Mouse (Mus musculus) c-Kit-positive CD71-positive TER-119-positive erythroid progenitor cells, embryonic 14.5 days (primary cell): ENCODE data around the gene Gfer.
"Not testable (repeated sequence)": the region's sequence is repeated elsewhere in the genome, so short reads cannot be mapped to it uniquely, and the experiment has no call there.

Experiments used
- DNase-seq: peaks from one replicate; pipeline ENCODE4 v3.0.0-alpha.2; 2013; ENCODE audit warnings: low spot score

The Gfer gene

DNA sequence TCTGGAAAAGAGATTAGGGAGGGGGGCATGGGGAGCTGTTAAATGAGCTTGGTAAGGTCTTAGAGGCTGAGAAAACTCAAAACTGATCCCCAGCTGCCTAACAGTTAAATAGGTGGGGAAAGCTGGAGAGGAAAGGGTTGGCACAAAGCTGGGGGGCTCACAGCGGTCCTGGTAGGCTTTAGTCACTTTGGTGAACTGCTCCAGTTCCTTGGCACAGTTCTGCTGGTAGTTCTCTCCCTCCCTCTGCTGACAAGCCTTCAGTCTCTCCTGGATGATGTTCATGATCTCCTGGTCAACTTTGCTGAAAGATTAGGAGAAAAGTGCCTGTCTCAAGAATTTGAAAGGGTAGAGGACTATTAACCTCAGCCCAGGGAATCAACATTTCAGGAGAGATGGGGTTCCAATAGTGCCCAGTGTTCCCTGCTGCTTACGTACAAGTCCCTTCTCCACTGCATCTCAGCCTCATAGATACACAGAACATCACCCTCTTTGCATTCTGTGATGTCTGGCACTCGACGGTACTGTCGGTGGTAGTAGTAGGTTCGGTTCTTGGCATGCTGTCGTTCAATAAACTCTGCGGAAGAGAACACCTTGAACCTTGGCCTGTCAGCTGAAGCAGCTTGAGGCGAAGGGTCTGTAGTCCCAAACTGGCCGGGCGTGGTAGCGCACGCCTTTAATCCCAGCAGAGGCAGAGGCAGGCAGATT is 26.4 kb upstream of the Gfer start:
- DNase-seq, result peak; percentile 37

DNA sequence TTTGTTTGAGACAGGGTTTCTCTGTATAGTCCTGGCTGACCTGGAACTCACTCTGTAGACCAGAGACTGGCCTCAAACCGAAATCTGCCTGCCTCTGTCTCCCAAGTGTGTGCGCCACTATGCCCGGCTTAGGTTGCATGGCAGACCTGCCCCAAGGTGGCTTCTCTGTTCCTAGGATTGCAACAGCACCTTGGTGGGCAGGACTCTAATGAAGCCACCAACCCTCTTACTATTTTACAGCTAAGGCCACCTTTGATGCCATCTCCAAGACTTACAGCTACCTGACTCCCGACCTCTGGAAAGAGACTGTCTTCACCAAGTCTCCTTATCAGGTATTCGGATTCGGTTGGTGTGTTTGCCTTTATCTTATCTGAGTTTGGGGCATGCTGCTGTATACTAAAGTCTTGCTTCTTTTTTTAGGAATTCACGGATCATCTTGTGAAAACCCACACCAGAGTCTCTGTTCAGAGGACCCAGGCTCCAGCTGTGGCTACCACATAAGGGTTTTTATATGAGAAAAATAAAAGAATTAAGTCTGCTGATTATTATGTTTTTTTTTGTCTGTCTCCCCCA is 25.5 kb upstream of the Gfer start:
- DNase-seq, result not testable (repeated sequence)

DNA sequence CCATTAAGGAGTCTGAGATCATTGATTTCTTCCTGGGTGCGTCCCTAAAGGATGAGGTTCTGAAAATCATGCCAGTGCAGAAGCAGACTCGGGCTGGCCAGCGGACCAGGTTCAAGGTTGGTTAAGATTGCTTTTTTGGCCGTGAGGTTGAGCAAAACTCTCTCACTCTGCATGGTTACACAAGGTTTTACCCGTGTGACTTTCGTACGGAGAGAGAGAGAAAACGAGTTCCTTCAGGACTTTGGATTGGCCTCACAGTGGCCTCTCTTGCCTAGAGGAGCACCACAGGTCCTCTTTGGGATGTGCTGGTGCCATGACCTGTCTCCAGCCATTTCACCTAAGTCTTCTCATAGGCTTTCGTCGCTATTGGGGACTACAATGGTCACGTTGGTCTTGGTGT is 24.7 kb upstream of the Gfer start:
- DNase-seq, result not testable (repeated sequence)

DNA sequence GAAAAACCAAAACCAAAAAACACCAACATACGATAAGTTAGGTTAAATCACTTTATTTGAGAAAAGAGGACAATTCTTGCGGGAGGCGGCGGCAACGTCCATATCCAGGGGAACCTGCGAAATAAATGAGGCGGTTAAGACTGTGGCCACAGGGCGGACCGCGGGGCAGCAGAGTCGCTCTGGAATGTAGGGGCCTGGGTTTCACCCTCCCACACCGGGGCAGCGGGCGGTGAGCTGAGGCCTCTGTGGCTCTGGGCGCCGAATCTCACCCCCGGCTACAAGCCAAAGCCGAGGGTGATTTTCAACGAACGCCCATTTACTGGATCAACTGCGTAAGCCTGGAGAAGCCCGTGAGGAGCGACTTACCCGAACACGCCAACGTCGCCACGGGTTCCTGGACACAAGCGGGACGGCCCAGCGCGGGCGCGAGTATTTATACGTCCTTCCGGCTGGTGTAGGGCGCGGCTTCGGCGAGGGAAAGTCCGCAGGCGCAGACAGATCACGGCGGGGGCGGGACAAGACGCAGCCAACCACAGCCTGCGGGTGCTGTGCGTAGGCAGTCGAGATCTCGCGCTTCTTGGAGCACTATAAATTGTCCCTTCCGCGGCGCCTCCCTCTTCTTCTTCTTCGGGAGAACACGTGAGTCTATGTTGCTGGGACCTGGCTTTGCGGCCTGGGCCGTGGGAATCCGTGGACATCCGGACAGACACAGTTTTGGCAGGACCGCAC is 23.7 kb upstream of the Gfer start:
- peak; percentile 97 for DNase-seq

DNA sequence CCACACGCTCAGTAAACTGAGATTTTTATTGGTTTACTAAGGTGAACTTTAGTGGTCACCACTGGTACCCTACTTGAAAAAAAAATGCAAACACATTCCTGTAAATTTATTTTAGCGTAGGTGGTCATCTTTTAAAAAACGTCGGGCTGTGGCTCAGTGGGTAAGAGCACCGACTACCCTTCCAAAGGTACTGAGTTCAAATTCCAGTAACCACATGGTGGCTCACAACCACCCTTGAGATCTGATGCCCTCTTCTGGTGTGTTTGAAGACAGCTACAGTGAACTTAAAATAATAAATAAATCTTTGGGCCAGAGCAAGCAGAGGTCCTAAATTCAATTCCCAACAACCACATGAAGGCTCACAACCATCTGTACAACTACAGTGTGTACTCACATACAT is 23.0 kb upstream of the Gfer start:
- DNase-seq, result not testable (repeated sequence)

DNA sequence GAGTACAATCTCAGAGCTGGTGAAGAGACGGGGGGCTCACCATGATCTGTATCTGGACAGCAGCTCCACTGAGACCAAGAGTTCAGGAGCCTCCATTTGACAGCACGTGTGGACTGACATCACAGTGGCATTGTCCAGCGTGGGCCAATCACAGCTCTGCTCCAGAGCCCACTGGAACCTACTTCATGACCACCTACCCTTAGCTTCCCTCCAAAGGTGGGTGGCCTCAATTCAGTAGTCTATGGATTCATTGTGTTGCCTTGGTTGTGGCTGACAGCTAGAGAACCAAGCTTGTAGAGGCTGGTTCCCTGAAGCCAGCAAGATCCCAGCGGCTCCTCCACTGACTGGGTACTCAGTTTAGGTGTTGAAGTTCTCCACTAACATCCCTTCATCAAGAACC is 22.0 kb upstream of the Gfer start, which contains the start of the genes Rnf151 and Rps2:
Gene Rnf151, minus strand, starts transcription at position 121 of the 400 bp plus-strand sequence.
Gene Rps2, plus strand, starts transcription at position 174 of the 400 bp plus-strand sequence.
- no peak for DNase-seq

DNA sequence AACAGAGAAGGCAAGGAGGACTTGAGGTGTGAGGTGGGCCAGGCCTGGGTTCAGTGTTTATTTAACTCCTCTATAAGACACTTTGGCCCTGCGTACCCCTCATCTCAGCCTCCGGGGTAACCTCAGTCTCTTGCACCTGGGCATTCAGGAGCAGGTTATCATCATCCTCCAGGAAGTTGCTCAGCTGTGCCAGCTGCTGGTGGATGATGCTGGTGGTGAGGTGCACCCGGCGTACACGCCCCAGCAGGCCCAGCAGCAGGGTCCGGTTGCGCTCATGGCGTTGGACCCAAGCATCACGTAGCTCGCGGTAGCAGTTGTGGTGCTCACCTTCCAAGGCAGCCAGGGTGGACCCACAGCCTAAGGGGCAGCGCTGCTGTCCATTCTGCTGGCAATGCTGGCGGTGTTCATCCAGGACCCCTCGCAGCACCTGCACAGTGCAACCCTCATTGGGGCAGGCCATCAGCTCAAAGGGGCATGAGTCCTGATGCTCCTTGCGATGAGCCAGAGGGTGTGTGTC is 20.3 kb upstream of the Gfer start:
- no peak for DNase-seq

DNA sequence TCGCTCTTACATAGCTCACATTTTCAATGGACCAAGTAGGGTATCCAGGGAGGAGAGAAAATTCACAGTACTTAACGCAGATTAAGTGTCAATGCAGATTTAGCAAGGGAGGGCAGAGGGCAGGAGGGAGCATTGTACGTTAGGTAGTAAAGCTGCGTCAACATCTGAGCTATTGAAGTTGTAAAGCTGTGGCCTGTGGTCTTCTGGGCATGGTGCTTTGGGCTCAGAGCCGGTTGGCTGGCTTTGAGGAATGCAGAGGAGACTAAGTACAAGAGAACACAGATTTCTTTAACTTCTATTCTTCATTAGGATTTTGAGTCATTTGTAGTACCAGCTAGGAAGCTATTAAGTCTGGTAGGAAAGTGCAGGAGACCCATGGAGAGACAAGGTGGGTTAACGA is 19.6 kb upstream of the Gfer start:
- DNase-seq, result no peak

DNA sequence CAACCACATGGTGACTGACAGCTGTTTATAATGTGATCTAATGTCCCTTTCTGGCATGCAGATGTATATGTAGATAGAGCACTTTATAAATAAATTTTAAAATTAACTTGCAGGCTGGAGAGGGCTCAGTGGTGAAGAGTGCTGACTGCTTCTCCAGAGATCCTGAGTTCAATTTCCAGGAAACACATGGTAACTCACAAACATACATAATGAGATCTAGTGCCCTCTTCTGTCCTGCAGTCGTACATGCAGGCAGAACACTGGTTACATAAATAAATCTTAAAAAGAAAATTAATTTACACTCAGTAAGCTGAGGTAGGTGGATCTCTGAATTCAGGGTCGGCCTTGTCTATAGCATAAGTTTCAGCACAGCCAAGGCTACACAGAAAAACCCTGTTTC is 12.7 kb upstream of the Gfer start:
- DNase-seq, result peak; percentile 45

DNA sequence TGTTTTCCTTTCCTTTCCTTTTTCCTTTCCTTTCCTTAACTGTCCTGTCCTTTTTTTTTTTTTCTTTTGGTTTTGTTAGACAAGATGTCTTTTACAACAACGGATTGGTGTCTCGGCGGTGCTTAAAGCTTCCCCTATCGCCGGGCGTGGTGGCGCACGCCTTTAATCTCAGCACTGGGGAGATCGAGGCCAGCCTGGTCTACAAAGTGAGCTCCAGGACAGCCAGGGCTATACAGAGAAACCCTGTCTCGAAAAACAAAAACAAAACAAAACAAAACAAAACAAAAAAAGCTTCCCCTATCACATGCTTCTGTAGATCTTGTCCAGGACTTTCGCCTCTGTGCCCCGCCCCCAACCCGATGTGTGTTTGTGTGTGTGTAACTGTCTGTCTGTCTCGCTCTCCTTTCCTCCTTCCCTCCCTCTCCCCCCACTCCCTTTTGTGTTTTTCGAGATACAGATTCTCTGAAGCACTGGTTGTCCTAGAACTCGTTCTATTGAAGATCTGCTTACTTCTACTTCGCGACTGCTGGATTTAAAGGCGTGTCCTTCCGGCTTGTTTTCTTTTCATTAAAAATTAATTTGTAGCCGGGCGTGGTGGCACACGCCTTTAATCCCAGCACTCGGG is 12.0 kb upstream of the Gfer start:
- DNase-seq, result no peak

DNA sequence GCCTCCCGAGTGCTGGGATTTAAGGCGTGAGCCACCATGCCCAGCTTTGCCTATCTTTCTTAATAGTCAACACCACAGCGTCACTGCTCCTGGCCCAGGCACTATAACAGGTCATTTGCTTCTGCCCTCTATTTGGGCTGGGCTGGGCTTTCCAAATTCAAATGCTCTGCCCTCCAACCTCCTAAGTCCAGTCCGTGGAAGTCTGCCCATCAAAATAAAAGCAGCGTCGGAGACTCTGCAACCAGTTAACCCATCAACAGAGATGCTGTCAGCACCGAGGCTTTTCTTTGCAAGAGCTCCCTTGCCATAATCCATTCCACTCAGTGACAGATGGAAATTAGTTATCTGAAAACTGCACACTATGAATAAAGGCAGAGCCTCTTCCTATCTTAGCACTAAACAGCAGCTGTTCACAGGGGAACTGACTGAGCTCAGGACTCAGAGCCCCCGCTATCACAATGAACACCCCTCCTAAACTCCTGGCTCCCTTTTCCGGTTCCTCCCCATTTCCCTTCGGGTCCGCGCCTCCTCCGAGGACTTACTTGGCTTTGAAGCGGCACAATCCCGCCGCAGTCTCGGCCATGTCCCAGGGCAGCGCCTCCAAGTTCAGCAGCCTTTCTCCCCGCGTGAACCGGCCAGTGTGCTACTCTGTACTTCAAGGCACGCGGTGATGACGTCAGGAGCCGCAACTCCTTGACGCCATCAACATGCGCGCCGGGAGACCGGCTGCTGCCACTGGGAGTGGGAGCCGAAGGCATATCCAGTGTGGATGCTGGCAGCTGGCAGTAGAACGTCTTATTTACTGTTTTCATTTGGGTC is 11.2 kb upstream of the Gfer start, which contains the start of gene Tbl3:
Gene Tbl3, minus strand, starts transcription at position 679 of the 819 bp plus-strand sequence.
- peak; percentile 94 for DNase-seq

DNA sequence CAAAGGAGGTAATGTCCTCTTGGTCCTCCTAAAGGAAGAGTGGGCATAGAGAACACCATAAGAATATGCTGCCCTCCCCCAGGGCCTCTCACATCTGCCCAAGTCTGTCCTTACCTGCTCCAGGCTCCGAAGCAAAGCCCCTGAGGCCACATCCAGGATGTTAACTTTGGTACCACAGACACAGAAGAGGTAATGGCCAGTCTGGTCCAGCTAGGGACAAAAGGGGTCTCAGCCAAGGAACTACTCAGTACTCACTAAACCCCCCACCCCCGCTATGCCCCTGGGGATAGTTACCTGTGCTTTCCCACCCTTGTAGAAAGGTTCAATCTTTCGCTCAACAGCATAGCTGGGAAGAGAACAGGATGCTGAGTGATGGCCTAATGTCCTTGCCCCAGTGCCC is 9.9 kb upstream of the Gfer start:
- DNase-seq, result no peak

DNA sequence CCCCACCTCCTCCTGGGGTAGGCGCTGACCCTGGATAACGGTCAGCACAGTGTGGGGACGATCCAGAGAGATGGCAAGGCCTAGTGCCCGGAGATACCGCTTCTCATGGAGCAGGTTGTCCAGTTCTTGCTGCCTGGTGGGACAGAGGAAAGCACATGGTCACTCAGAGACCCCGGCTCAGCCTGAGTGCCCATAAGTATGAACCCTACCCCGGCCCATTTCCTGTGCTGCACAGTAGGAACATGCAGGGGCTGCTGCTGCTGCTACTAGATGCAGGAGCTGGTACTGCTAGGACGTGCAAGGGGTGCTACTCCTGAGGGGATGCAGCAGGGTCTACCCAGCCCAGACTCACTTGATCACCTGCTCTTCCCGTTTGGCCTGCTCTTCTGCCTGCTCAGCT is 5.3 kb upstream of the Gfer start:
- no peak for DNase-seq

DNA sequence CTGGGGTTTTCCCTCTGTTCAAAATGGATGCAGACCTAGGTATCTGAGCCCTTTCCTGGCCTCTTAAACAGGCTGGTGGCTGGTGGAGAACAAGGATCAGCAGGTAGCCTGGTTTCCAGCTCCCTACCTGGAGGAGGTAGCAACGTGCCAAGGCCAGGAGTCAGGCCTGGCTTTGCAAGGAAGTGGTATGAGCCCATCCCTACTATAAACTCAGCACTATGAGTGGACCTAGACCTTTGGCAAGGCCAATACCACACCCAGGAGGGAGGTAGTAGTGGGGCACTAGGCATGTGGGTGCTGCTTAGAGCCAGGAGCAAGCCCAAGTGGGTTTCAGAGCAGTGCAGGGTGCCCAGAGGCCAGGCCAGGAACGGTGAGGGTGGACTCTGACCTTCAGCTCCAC is 3.5 kb upstream of the Gfer start:
- no peak for DNase-seq

DNA sequence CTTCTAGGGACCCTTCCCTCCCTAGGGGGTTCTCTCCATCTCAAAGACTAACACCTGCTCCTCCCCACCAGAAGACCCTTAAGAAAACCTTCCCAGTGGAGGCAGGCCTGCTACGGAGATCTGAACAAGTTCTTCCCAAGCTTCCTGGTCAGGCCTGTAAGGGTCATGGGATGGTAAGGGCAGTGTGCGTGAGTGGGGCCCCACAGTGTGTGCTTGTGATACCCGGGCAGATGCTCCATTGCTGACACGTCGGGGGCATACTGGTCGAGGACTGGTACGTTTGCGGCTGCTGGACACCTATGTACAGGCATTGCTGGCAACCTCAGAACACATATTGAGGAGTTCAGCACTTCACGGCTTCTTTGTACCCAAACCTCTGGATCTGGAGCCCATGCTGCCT is 2.8 kb upstream of the Gfer start:
- no peak for DNase-seq

DNA sequence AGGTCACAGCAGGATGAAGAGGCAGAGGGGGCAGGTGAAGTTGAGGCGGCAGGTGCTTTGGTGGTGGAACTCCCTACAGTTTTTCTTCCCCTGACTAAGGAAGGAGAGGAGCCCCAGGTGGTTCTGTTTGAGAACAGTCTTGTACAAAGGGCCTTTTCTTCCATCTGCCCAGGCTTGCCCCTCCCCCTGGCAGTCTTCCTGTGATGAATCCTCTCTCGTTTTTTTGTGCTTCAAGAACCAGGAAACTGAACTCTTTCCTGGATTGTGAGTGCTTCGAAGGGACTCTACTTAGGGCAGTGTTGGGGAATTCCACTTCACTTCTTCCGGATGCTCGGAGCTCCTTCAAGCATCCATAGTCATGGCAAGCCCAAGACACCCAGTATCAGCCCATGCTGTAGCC is 2.0 kb upstream of the Gfer start:
- DNase-seq, result no peak

DNA sequence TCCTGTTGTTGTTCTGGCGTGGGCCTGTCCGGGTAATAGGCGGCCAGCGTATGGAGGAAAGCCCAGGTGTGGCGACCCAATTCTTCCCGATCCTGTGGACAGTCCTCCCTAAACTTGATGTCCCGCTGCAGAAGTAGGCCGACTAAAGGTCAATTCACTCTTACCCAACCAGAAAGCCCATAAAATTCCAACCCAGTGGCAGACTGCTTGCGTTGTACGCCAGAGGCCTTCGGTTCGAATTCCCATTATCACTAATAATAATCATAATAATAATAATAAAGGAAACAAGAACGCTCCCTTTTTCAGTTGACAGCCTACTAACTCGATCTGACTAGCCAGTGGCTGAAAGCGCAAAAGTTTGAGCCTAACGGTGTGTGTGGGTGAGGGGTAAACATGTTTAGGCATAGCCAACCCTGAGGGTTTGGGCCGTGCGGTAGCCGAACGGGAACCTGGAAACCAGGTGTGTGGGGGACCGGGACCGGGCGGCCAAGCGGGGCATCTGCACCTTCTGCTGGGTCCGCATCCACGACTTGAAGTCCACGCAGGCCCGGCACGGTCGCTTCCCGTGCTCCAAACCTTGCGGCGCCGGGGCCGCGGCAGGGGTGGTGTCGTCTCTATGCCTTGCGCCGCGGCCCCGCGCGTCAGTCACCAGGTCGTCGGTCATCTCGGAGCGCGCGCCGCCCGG is 488 bp downstream of the Gfer start:
- peak; percentile 33 for DNase-seq

DNA sequence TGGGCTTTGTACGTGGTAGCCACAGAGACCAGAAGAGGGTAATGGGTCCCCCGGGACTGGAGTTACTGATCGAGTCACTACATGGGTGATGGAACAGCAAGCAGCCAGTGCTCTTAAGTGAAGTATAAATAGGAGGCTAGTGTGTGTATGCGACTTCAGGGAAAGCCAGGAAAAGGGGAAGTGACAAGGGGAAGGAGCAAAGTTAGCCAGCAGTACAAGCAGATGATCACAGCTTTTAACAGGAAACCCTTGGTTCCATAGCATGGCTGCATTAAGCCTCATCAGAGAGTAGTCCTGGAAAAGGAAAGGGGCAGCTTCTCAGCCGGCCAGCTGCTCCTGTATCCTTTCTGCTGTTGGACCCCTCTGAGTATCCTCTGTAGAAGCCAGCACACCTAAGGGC is 3.6 kb downstream of the Gfer start:
- DNase-seq, result no peak

DNA sequence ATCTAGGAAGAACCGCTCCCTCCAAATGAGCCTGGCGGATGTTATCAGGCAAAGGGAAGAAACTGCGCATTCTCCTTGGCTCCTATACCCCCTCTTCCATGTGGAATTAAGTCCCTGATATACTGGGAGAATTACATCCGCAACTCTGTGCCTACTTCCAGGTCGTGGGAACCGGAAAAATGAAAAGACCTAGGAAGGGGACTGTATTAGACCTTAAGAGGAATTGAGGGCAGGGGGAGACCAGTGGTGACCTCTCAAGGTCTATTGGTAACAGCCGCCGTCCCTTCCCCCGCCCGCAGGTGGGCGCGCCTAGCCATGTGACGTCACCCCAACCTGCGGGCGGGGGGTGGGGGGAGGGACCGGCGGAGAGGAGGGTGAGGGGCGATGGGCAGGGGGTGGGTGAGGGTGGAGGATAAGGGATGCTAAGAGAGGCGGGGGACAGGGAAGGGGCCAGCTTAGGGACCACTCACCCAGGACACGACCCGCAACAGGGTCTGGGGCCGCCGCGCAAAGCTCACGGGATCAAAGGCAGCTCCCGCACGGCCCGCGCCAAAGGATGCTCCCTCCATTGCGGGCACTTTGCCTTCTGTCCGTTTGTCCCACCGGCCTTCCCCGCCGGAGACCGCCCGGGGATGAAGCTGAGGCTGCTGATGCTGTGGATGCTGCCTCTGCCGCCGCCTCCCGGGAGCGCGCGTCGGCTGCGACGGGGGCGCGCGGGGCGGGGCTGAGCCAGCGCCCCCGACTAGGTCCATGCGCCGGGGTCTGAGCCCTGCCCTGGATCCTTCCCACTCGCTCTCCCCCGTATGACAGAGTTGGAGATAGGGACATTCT is 6.5 kb downstream of the Gfer start, which contains the start of gene Syngr3:
Gene Syngr3, minus strand, starts transcription at position 705 of the 831 bp plus-strand sequence.
- no peak for DNase-seq

DNA sequence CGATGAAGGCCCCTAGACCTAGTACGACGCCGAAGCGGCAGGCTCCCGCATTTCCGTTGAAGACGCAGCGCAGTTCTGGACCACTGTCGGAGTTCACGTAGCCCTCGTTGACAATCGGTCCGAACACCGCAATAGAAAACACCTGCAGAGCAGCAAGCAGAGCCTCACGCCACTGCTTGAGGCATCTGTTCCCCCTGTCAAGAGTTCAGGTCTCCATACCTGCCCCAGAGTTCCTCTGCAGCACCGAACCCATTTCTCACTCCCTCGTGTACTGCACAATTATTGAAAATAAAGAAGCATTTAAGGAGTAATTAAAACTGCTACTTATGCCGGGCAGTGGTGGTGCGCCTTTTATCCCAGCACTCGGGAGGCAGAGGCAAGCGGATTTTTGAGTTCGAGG is 8.4 kb downstream of the Gfer start:
- no peak for DNase-seq
